Mouse (Mus musculus) heart, embryonic 13.5 days (tissue): Measurements from ENCODE around the gene Srp68. TPM values are rescaled to one million over a fixed set of nuclear protein-coding genes. Genes with fewer than 3 reads are reported as not detected.

Source experiments
- ATAC-seq: fragments of 200-750 bp; cut with Nextera tagmentation; 2 replicates; pipeline ENCODE4 v1.8.0; 2017; ENCODE audit warnings: moderate TSS enrichment; ENCODE audit not compliant: insufficient number of reproducible peaks, low FRiP score, low TSS enrichment; ENCODE audit errors: extremely low read depth
- H3K27ac ChIP-seq: fragments of 300-500 bp; sonication (generic); replicated peaks from 2 replicates; pipeline ENCODE4 v1.5.1; 2015; ENCODE audit warnings: moderate library complexity, mild to moderate bottlenecking, inconsistent platforms
- H3K27me3 ChIP-seq: fragments of 300-500 bp; sonication (generic); replicated peaks from 2 replicates; pipeline ENCODE4 v1.6.1; 2015; ENCODE audit warnings: mild to moderate bottlenecking, inconsistent platforms
- H3K36me3 ChIP-seq: fragments of 300-500 bp; sonication (generic); 2 replicates; pipeline ENCODE4 v1.6.1; 2015; ENCODE audit warnings: mild to moderate bottlenecking, inconsistent platforms
- H3K4me1 ChIP-seq: fragments of 300-500 bp; sonication (generic); 2 replicates; pipeline ENCODE4 v1.6.1; 2015; ENCODE audit warnings: inconsistent platforms
- H3K4me2 ChIP-seq: fragments of 300-500 bp; sonication (generic); 2 replicates; pipeline ENCODE4 v1.6.1; 2015; ENCODE audit warnings: inconsistent platforms, mild to moderate bottlenecking, moderate library complexity
- H3K4me3 ChIP-seq: fragments of 300-500 bp; sonication (generic); 2 replicates; pipeline ENCODE4 v1.5.1; 2015; ENCODE audit warnings: moderate library complexity, mild to moderate bottlenecking, inconsistent platforms
- H3K9ac ChIP-seq: fragments of 300-500 bp; sonication (generic); 2 replicates; pipeline ENCODE4 v1.6.1; 2015; ENCODE audit warnings: inconsistent platforms, mild to moderate bottlenecking, moderate library complexity
- H3K9me3 ChIP-seq: fragments of 300-500 bp; sonication (generic); 2 replicates; pipeline ENCODE4 v1.6.1; 2016; ENCODE audit warnings: inconsistent platforms
- WGBS: fragments of 180-500 bp; shearing (Covaris S2); methylation state at CpG from one replicate; pipeline ENCODE4 v1.1.7; 2015; ENCODE audit warnings: mixed read lengths; 5-methylcytosine and 5-hydroxymethylcytosine counted together
- polyA plus RNA-seq: library from polyadenylated mRNA; unstranded; fragments of >200 nt; fragmentation: Nextera tagmentation; extraction: Ambion mirVana; gene quantifications from 2 replicates; pipeline ENCODE4 v1.2.1, GENCODE M21; 2015

Gene Srp68
- polyA plus RNA-seq, 1 experiment from 2014 or later = 63.6 TPM

DNA sequence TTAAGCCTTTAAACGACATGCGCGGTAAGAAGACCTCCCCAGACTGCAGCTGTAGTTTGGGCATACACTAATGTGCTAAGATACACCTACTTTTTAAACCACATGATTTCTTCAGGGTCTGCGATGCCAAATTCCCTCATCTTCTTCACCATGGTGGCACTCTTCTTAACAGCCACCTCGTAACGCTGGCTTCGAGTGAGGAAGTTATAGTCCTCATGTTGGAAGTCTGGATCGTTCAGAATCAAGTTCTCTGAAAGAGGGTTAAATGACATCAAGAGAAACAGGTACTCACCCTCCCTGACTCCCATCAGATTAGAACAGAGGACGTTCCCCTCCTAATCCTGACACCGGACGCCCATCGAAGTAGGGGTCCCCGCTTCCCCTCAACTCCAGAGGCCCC is 75.9 kb downstream of the Srp68 start:
- Histone ChIP-seq H3K4me1 (peaks cover 31% of the 10 kb centered on the region), H3K9me3 (no peaks in the 10 kb centered on the region), H3K9ac (peak overlapping the region; percentile 92), H3K36me3 (peaks cover 32% of the 10 kb centered on the region), H3K4me3 (peak overlapping the region; percentile 74), H3K27ac (peak overlapping the region; percentile 97), H3K4me2 (peak overlapping the region; percentile 76), H3K27me3 (no peaks in the 10 kb centered on the region)
- WGBS = 19% methylated on average over 13 of the region's 13 CpGs
- no peak for ATAC-seq

DNA sequence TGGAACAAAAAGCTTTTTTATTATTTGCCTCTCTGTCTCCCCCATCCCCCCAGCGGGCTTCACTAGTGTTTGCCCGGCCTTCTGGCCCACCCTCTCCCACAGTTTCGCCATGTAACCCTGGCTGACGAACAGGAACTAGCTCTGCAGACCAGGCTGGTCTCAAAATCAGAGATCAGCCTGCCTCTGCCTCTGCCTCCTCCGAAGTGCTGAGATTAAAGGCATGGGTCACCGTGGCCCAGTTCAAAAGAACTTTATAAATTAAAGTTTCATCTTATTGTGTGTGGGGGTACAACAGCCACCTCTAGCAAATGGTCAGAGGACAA is 76.5 kb downstream of the Srp68 start:
- Histone ChIP-seq H3K4me2 (peak overlapping the region; percentile 76), H3K9me3 (no peaks in the 10 kb centered on the region), H3K4me3 (peak overlapping the region; percentile 74), H3K4me1 (peaks cover 31% of the 10 kb centered on the region), H3K27me3 (no peaks in the 10 kb centered on the region), H3K36me3 (peaks cover 34% of the 10 kb centered on the region), H3K9ac (peak overlapping the region; percentile 92), H3K27ac (no peak overlapping the region)
- WGBS = 90% methylated on average over 6 of the region's 6 CpGs
- ATAC-seq = no peak

DNA sequence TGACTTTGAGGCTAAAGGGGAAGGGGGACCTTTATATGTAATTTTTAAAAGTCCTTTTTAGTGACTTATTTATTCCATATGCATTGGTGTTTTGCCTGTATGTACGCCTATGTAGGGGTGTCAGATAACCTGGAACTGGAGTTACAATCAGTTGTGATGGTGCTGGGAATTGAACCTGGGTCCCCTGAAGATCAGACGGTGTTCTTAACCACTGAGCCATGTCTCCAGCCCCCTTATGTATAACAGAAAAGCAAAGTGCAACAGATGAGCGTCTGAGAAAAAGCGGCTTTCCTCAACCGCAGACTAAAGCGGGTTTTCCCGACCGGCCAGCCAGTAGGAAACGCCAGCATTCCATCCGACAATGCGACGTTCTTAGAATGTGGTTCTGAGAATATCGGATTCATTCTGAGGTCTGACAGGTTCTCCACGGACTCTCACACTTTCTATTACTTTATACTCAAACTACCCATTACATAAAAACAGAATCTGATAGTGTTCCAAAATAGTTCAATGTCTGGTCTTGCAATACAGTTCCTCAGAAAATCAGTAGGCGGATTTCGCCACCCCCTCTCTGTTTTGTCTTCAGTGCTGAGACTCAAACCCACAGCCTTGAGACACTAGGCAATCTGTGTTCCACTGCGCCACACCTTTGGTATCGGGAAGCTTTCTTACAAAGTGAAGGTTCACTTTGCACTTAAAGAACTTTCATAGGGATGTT is 77.0 kb downstream of the Srp68 start:
- WGBS = 94% methylated on average over 18 of the region's 18 CpGs
- Histone ChIP-seq H3K4me1 (peaks cover 31% of the 10 kb centered on the region), H3K36me3 (peaks cover 31% of the 10 kb centered on the region), H3K27me3 (no peaks in the 10 kb centered on the region), H3K4me3 (peak overlapping the region; percentile 74), H3K27ac (no peak overlapping the region), H3K4me2 (peak overlapping the region; percentile 76), H3K9me3 (no peaks in the 10 kb centered on the region), H3K9ac (peak overlapping the region; percentile 92)
- no peak for ATAC-seq

DNA sequence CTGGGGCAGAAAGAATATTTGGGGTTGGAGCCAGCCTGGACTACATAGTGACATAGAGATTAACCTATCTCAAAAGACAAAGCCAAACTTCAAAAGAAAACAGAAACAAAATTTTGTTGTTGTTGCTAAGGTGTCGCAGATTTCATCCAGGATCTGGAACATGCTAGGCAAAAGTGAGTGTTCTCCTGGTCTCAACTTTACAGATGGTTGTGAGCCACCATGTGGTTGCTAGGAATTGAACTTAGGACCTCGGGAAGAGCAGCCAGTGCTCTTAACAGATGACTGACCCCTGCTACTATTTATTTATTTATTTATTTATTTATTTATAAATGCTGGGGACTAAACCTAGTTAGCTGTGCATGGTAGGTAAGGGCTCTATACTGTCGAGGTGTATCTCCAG is 77.7 kb downstream of the Srp68 start:
- no peak overlapping the region for H3K27ac ChIP-seq
- H3K9me3 ChIP-seq = no peaks in the 10 kb centered on the region
- peaks cover 31% of the 10 kb centered on the region for H3K4me1 ChIP-seq
- no peak overlapping the region for H3K4me2 ChIP-seq
- no peak overlapping the region for H3K9ac ChIP-seq
- ATAC-seq = no peak
- no peaks in the 10 kb centered on the region for H3K27me3 ChIP-seq
- no peak overlapping the region for H3K4me3 ChIP-seq
- peaks cover 32% of the 10 kb centered on the region for H3K36me3 ChIP-seq
- WGBS = 81% methylated on average over 3 of the region's 3 CpGs

DNA sequence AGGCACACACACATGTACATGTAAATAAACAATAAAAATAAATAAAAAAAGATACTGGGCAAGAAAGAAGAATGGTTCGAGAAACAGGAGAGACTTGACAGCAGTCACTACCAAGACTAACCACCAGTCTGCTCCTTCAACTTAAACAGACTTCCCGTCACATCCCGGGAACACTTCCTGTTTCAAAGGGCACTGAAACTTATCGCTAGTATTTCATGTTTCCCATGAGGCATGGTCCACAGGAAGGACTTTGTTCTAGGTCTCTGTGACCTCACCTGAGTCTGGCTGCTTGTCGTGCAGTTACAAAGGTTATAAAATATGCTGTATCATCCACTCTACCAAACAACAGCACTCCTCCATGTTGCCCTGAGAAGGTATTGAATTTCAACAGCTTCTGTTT is 78.8 kb downstream of the Srp68 start:
- H3K27ac ChIP-seq = 0 out of 2 replicates have a peak overlapping the region, but pooled peaks have one; percentile 28
- ATAC-seq = no peak

More for the DNA sequence above, 78.8 kb downstream of the Srp68 start:
- no peaks in the 10 kb centered on the region for H3K9me3 ChIP-seq
- no peak overlapping the region for H3K4me3 ChIP-seq
- H3K9ac ChIP-seq = no peak overlapping the region
- peaks cover 41% of the 10 kb centered on the region for H3K36me3 ChIP-seq
- peaks cover 31% of the 10 kb centered on the region for H3K4me1 ChIP-seq
- no peaks in the 10 kb centered on the region for H3K27me3 ChIP-seq
- 58% methylated on average over 5 of the region's 5 CpGs for WGBS
- H3K4me2 ChIP-seq = peak overlapping the region; percentile 25

Other genes with a start within 250 kb of the Srp68 start
- 647 and 691 TPM in 2 replicates for gene H3f3b, start 246.3 kb downstream of the Srp68 start, polyA plus RNA-seq
- gene Unk, start 243.9 kb downstream of the Srp68 start, polyA plus RNA-seq = 22.8 and 23.9 TPM in 2 replicates
- 1.5 and 2.3 TPM in 2 replicates for gene Unc13d, start 196.3 kb downstream of the Srp68 start, polyA plus RNA-seq
- gene Wbp2, start 187.2 kb downstream of the Srp68 start, polyA plus RNA-seq = 134 and 138 TPM in 2 replicates
- 46.1 and 51.1 TPM in 2 replicates for gene Trim47, start 147.0 kb downstream of the Srp68 start, polyA plus RNA-seq
- gene Trim65, start 143.1 kb downstream of the Srp68 start, polyA plus RNA-seq = 4.2 and 4.3 TPM in 2 replicates
- 82.4 and 92.2 TPM in 2 replicates for gene Mrpl38, start 135.3 kb downstream of the Srp68 start, polyA plus RNA-seq
- 22.8 and 24.4 TPM in 2 replicates for gene Fbf1, start 106.1 kb downstream of the Srp68 start, polyA plus RNA-seq
- 82.1 and 88.7 TPM in 2 replicates for gene Ten1, start 75.4 kb downstream of the Srp68 start, polyA plus RNA-seq
- gene Acox1, start 75.2 kb downstream of the Srp68 start, polyA plus RNA-seq = 29.0 and 31.0 TPM in 2 replicates
- 0.42 and 0.48 TPM in 2 replicates for gene Evpl, start 36.1 kb downstream of the Srp68 start, polyA plus RNA-seq
- not detected in 2 replicates for gene Galr2, start 6.7 kb upstream of the Srp68 start, polyA plus RNA-seq
- gene Exoc7, start 33.0 kb upstream of the Srp68 start, polyA plus RNA-seq = 45.0 and 46.0 TPM in 2 replicates
- gene Foxj1, start 61.2 kb upstream of the Srp68 start, polyA plus RNA-seq = 0.09 and 0.14 TPM in 2 replicates
- 4.0 and 6.1 TPM in 2 replicates for gene Rnf157, start 138.8 kb upstream of the Srp68 start, polyA plus RNA-seq
- gene Ubald2, start 159.9 kb upstream of the Srp68 start, polyA plus RNA-seq = 31.0 and 32.3 TPM in 2 replicates
- not detected in 2 replicates for gene Qrich2, start 192.0 kb upstream of the Srp68 start, polyA plus RNA-seq
- 90.2 and 102 TPM in 2 replicates for gene Prpsap1, start 220.0 kb upstream of the Srp68 start, polyA plus RNA-seq